Mouse (Mus musculus) ovary, postnatal 10 days (tissue): ENCODE results near the gene Pcolce.

ENCODE experiments used
- DNase-seq: peaks from one replicate; pipeline ENCODE4 v3.0.0; 2022; ENCODE audit warnings: low spot score

Pcolce gene

DNA sequence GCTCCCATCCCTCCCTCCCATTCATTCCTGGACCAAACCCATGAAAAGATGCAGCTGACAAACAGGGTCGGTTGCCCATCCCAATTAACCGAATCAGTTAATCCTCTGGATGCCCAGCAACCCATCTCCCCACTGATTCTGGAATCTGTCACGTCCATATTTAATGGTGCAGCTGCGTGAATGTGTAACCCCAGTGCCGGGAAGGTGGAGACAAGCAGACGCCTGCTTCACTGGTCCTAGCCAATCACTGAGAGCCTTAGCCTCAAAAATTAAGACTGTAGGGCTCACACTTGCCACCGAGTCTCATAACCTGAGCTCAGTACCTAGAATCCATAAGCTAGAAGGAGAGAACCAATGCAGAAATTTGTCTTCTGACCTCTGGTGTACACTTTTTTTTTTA lies 17.7 kb downstream of the Pcolce start:
- DNase-seq: no peak

DNA sequence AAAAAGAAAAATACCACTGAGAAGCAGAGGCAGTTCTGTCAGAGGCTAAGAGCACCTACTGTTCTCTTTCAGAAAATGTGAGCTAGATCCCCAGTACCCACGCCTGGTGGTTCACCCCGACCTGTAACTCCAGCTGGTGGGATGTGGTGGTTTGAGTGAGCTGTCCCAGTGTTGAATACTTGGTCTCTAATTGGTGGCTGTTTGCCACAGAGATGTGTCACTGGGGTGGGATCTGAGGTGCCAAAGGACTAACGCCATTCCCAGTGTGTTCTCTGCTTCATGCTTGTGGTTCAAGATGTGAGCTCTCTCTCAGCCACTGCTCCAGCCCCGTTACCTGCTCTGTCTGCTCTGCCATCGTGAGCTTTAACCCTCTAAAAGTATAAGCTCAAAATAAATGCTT lies 23.1 kb downstream of the Pcolce start:
- DNase-seq: no peak

DNA sequence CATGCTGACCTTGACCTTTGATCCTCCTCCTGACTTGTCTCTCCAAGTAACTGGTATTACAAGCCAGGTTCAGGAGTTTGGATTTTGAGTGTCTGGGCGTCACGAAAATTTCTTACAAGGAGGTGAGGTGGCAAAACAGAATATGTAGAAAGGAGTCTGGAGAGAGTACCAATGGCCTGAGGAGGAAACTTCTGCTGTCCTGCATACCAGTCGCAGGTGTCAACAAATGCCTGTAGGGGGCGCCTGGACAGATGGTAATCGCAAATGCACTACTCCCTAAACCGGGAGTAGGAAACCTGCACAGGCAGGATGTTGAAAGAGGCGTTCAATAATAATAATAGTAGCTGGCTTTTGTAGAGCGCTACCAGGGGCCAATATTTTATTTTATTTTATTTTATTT lies 28.6 kb downstream of the Pcolce start:
- no peak for DNase-seq

DNA sequence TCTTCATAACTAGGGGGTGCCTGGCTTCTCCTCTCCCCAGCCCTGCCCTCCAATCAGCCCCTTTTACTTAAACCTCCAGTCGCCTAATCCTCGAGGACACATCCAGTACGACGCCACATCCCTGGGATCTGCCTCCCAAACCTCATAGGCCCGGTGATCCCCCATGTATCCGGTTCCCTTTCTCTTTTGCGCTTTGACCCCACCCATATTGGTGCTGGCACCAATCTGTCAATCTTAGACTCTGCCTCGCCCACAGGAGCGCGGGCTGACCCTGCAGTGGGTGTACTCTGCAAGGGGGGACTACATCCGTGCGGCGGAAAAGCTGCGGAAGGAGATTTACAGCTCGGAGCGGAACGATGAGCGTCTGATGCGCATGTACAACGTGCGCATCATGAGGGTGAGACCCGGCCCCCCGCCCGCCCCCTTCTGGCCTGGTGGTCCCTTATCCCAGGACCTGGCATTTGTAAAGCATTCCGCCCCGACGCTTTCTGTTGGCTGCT lies 29.9 kb downstream of the Pcolce start:
- DNase-seq: no peak

DNA sequence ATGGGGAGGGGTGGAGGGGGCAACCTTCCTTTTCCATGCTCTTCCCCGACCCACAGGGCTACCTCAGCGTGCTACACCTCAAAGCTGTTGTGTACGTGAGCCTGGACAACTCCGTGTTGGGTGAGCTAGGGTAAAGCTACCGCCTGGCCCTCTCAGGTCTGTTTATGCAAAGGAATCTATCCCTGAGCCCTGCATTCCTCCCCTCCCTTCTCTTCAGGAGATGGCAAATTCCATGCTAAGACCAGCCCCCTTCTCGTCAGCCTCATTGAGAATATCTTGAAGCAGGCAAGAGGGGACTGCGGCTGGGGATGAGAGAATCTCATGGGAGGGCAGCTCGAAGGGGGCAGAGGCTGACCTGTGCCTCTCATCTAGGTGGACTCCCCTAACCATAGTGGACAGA lies 30.9 kb downstream of the Pcolce start:
- no peak for DNase-seq

DNA sequence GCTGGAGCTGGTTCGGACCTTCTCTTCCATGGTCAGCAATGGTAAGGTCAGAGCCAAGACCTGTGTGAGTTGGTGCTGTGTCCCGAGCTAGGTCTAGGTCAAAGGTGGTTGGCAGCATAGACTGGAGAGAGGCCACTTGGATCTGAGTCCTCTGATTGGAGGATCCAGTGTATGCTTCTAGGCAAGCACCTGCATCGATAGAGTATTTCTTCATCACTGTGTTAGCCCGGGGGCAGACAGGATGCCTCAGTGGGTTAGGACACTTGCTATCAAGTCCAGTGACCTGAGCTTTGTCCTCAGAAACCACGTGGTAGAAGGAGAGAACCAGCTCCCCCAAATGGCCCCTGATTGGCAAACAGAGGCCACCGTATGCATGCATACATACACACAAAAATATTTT lies 33.3 kb downstream of the Pcolce start:
- no peak for DNase-seq

DNA sequence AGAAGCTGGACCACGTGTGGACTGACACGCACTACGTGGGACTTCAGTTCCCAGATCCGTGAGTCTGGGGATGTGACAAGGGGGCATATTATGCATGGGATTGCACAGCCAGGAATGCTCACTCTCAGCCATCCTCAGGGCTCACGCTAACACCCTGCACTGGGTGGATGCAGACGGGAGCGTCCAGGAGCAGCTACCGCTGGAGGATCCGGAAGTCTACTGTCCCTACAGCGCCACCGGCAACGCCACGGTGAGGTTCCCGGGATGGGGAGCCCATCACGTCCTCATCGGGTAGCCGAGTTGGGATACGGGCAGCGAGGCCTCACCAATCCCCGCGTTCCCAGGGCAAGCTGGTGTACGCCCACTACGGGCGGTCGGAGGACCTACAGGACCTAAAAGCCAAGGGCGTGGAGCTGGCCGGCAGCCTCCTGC lies 39.1 kb downstream of the Pcolce start:
- no peak for DNase-seq

DNA sequence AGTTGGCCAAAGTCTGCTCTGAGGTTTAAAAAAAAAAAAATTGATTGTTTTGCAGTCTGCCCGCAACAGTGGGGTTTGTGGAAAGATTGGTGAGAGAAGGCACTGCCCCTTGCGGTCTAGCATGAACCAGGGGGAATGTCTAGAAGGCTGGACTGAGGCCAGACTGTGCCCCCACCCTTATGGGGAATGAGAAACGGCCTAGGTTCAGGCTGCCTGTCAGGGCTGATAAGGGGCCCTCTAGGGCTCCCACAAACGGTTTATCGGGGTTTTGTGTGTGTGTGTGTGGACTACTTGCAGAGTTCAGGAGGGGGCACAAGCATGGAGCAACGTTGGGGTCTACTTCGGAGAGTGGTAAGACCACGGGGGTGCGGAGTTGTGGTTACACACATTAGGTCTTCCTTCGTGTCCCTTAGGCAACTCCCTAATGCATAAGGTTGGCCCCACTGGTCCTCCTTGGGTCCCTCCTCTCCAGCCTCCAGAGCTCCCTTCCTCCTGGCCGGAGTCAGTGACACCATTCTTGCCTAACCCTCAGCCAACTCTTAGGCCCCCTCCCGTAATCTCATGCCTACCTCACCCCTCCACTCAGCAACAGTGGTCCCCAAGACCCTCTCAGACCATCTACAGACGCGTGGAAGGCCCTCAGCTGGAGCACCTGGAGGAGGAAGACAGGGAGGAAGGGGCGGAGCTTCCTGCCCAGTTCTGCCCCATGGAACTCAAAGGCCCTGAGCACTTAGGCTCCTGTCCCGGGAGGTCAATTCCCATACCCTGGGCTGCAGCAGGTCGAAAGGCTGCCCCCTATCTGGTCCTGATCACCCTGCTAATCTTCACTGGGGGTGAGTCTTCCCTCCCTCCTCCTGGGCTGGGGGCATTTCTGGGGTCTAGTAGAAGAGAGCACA lies 42.6 kb downstream of the Pcolce start:
- DNase-seq: no peak

DNA sequence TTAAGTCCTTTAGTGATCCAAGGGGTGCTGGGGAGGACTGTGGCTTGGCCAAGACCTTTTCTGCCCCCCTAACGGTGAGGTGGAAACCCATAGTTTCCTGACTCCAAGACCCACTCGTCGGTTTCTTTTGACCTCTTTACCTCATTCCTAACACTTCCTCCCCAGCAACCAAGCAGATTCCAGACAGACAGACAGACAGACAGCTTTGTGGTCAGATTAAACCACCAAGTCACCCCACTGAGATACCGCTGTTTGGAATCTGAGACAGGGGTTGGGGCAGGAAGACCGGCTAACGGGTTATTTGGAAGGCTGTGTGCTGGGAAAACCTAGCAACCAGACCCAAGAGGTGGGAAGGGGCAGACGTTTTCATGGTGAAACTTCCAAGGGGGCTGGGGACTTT lies 43.4 kb downstream of the Pcolce start:
- DNase-seq: no peak

DNA sequence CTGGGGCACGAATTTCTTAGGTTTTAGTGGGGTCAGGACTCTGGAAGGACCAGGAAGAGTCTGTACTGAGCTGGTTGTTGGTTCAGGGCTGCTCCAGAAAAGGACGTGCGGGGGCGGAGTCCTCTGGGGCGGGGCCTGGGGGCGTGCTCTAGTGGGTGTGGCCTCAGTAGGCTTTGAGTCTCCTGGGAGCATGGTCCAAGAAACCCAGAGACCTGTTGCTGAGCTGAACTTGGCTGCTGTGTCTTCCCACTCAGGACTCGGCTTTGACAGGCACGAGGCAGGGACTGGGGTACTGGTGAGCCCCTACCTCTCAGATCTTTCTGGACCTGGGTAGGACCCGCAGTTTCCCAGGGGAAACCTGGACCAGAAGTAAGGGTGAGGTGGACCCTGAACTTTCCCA lies 43.9 kb downstream of the Pcolce start, which contains the start of gene Tfr2:
Tfr2 (plus strand) TSS at position 176 of the 400 bp plus-strand sequence.
- DNase-seq: no peak

DNA sequence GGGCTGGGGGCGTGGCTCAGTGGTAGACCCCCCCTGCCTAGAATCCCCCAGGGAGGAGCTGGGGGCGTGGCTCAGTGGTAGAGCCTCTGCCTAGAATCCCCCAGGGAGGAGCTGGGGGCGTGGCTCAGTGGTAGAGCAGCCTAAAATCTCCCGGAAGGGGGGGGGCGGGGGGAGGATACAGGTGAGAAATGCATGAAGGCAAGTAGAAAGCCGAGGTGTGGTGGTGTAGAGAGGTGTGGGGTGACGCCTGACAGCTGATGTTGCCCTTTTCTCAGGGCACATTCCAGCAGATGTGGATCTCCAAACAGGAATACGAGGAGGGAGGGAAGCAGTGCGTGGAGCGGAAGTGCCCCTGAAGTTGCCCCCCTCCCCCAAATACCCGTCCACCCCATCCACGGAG lies 44.6 kb downstream of the Pcolce start:
- DNase-seq: no peak

DNA sequence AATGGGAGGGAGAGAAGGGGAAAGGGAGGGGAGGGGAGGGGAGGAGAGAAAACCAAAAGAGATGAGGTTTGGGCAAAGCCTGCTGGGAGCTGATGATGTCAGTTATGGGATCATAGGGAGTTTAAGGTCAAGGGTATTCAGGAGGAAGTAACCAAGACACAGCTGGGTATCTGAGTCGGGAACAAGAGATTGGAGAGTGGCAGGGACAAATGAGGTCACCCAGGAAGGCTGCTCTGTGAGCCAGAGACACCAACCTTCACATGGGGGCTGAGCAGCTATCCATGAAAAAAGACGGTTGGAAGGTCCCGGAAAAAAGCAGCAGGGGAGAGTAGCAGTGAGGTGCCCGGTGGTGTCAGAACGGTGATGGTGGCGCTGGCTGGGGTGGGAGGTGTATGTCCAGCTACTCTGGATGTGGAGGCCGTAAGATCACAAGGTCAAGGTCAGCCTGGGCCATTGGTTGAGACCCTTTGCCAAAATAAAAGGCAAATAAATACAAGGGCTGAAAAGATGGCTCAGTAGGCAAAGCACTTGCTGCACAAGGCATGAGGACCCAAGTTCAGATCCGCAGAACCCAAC lies 45.3 kb downstream of the Pcolce start:
- DNase-seq: no peak

DNA sequence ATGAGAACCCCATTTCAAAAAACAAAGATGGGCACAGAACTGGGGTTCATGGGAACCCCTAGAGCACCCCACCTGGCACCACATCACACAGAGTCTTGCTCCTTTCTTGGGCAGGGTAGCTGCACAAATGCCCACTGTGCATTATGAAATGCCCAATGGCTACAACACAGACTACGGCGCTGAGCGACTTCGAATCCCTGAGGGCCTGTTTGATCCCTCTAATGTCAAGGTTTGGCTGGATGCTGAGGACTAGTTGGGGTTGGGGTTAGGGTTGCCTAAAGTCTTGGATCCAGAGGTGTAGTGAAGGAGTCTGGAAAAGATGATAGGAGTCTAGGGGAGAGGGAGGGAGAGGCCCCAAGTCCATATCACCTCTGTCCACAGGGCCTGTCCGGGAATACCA lies 47.2 kb downstream of the Pcolce start:
- no peak for DNase-seq

DNA sequence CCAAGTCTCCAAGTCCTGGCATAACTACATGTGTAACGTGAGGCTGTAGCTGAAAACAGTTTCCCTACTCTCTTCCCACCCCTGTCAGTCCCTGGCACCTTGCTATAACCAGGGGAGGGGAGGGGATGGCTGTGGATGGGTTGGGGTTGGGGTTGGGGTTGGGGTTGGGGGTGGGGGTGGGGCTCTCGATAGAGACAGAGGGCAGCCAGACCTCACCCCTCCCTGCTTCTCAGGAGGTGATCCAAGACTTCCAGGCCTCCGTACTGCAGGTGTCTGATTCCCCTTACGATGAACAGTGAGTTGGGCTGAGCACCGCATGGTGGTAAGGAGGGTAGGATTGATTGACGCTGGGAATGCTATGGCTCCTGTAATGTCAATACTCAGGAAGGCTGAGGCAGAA lies 47.8 kb downstream of the Pcolce start:
- no peak for DNase-seq

DNA sequence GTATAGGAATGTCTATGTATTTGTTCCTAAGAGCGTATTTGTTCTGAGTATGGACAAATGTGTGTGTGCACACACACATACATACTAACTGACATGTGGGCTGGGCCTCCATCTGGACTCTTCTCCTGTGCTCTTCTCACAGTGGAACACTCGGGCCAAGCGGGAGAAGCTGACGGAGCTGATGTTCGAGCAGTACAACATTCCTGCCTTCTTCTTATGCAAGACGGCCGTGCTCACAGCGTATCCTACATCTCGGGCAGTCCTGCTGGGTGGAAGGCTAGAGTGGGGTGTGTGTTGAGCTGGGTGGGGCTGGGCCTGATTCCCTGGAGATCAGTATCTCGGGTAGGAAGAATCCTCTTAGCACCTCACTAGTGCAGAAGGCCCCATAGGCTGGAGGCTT lies 50.6 kb downstream of the Pcolce start:
- DNase-seq: no peak

DNA sequence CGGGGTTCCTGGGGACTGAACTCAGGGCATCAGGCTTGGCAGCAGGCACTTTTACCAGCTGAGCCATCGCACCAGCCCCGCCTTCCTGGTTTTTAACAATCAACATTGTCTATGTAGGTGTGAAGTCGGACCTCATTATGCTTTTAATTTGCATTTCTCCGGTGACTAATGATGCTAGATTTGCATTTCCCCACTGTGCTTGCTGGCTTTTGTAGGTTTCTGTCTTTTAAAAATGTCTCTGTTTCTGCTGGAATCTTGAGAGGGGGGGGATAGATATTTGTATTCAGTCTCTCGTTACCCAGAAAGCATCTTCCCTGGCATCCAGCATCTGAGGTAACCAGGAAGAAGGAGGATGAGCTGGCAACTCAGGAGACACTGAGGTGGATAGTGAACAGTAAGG lies 52.0 kb downstream of the Pcolce start:
- DNase-seq: no peak
